Mouse (Mus musculus) liver, adult 2 months (tissue): ENCODE results near the gene Pdik1l. TPM values are rescaled to one million over a fixed set of nuclear protein-coding genes. Genes with fewer than 3 reads are reported as not detected.
A peak's percentile ranks its signal among the peaks of the same experiment; 100 is the strongest.

ENCODE experiments used
- DNase-seq: peaks from one replicate; pipeline ENCODE4 v3.0.0-alpha.2; 2011; ENCODE audit warnings: low read depth, low spot score; ENCODE audit errors: extremely low read depth
- H3K27ac ChIP-seq: fragments of 200-500 bp; replicated peaks from 2 replicates; pipeline ENCODE4 v1.5.1; 2012; ENCODE audit warnings: low read depth, mild to moderate bottlenecking, control low read depth, inconsistent platforms, low read length; ENCODE audit not compliant: insufficient read depth
- H3K27me3 ChIP-seq: fragments of 200-500 bp; 2 replicates; pipeline ENCODE4 v1.6.1; 2012; ENCODE audit warnings: mild to moderate bottlenecking, moderate library complexity, low read length, inconsistent platforms; ENCODE audit not compliant: control insufficient read depth, insufficient read depth
- H3K36me3 ChIP-seq: fragments of 200-500 bp; 2 replicates; pipeline ENCODE4 v1.6.1; 2012; ENCODE audit warnings: low read length, inconsistent platforms; ENCODE audit not compliant: control insufficient read depth, insufficient read depth
- H3K4me1 ChIP-seq: fragments of 200-500 bp; 2 replicates; pipeline ENCODE4 v1.6.1; 2011; ENCODE audit warnings: low read length; ENCODE audit not compliant: control insufficient read depth, insufficient read depth
- H3K4me3 ChIP-seq: fragments of 200-500 bp; 2 replicates; pipeline ENCODE4 v1.5.1; 2011; ENCODE audit warnings: low read depth, mild to moderate bottlenecking, control low read depth, low read length, moderate library complexity; ENCODE audit not compliant: insufficient read depth
- H3K79me2 ChIP-seq: fragments of 200-500 bp; 2 replicates; pipeline ENCODE4 v1.6.1; 2012; ENCODE audit warnings: inconsistent platforms, mild to moderate bottlenecking, low read length, moderate library complexity; ENCODE audit not compliant: control insufficient read depth, insufficient read depth
- H3K9ac ChIP-seq: fragments of 200-500 bp; 2 replicates; pipeline ENCODE4 v1.6.1; 2012; ENCODE audit warnings: low read depth, mild to moderate bottlenecking, control low read depth, inconsistent platforms, low read length
- CTCF ChIP-seq: fragments of 200-500 bp; IDR thresholded peaks from 2 replicates; pipeline ENCODE4 v1.5.1; 2011; ENCODE audit warnings: low read depth, low read length, control low read depth
- POLR2A ChIP-seq: fragments of 200-500 bp; IDR thresholded peaks from 2 replicates; pipeline ENCODE4 v1.6.1; 2011; ENCODE audit warnings: low read length, control low read depth; ENCODE audit not compliant: insufficient read depth; ENCODE audit errors: extremely low read depth
- WGBS: fragments of 180-500 bp; shearing (Covaris S2); methylation state at CpG from one replicate; pipeline ENCODE4 v1.1.7; 2018; 5-methylcytosine and 5-hydroxymethylcytosine counted together
- polyA plus RNA-seq: library from polyadenylated mRNA; depleted of rRNA; stranded (reverse); fragments of >200 nt; gene quantifications from 2 replicates; pipeline ENCODE4 v1.2.3, GENCODE M21; 2012
- total RNA-seq: library from RNA; depleted of rRNA; stranded (reverse); fragments of >200 nt; gene quantifications from 2 replicates; pipeline ENCODE4 v1.2.3, GENCODE M21; 2014

The Pdik1l gene
- total and polyA plus RNA-seq, 2 experiments, result 2.7 to 7.8 TPM

DNA sequence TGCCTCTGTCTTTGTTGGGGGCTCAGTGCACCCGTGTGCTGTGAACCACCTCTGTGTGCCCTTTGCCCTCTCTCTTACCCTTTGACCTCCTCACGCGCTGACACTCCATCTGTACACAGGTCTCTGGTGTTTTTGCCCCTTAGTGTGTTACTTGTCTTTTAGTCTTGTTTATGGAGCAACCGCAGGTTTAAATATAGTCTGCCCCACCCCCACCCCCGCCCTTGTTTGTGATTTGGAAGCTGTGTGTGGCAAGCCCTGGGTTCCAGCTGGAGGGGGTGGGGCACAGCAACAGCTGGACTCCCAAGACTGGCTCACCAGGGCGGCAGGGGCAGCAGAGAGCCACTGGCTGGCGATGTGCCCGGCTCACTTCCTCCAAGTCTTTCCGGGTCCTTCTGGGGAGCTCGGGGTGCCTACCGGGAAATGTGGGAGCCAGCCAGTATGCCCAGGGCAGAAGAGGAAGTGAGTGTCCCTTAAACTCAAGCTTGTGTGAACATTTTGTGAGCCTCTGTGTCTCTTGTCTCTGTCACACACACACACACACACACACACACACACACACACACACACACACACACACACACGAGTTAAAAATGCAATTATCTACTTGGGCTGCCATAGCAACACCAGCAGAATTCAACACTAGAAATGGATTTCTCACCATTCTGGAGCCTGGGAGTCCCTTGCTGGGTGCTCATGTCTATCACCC, 19.8 kb upstream of the Pdik1l start:
- H3K27ac ChIP-seq, result no peak overlapping the region
- no peaks in the 10 kb centered on the region for H3K79me2 ChIP-seq
- DNase-seq, result peak; percentile 50
- H3K36me3 ChIP-seq, result no peaks in the 10 kb centered on the region
- TF ChIP-seq POLR2A (no peak), CTCF (peak; percentile 65)
- no peak overlapping the region for H3K9ac ChIP-seq
- WGBS, result 4% methylated on average over 12 of the region's 12 CpGs
- H3K4me1 ChIP-seq, result peaks cover 4% of the 10 kb centered on the region
- no peak overlapping the region for H3K4me3 ChIP-seq
- H3K27me3 ChIP-seq, result no peaks in the 10 kb centered on the region

DNA sequence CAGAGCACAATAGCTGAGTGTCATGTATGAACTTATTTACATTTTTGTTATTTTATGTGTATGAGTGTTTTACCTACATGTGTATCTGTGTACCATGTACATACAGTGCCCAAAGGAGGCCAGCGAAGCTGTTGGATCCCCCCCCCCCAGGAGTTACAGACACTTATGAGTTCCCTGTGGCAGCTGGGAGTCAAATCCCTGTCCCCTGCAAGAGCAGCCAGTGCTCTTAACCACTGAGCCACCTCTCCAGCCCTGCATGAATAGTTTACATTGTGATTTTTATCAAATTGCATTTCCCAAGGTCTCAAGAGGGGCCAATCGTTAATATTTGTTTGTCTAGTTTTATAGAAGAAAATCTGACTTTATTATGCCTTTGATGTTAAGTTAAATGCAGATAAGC, 19.3 kb upstream of the Pdik1l start:
- H3K27ac ChIP-seq, result no peak overlapping the region
- H3K9ac ChIP-seq, result no peak overlapping the region
- TF ChIP-seq CTCF, result no peak
- TF ChIP-seq POLR2A, result no peak
- peaks cover 4% of the 10 kb centered on the region for H3K4me1 ChIP-seq
- no peak for DNase-seq
- no peaks in the 10 kb centered on the region for H3K27me3 ChIP-seq
- no peak overlapping the region for H3K4me3 ChIP-seq
- H3K79me2 ChIP-seq, result no peaks in the 10 kb centered on the region
- 47% methylated on average over 2 of the region's 2 CpGs for WGBS
- no peaks in the 10 kb centered on the region for H3K36me3 ChIP-seq

DNA sequence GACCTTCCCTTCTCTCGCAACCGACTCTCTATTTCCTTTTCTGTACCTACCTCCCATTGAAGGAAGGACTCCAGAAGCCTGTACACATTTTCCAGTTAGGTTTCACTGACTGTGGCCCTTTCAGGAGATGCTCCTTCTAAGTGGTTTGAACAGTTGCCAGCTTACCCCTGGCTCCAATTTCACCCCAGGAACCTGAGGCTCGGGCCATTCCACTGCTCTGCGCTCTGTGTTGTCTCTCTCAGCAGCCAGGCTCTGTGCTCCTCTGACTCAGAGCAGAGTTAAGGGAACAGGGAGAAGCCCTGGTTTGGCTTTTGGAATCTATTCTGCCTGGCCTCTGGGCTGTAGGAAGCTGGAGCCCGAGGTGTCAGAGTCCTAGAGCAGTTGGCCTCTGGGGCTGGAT, 14.4 kb upstream of the Pdik1l start:
- 85% methylated on average over 5 of the region's 5 CpGs for WGBS
- no peaks in the 10 kb centered on the region for H3K27me3 ChIP-seq
- H3K4me3 ChIP-seq, result no peak overlapping the region
- H3K27ac ChIP-seq, result no peak overlapping the region
- H3K9ac ChIP-seq, result no peak overlapping the region
- H3K79me2 ChIP-seq, result no peaks in the 10 kb centered on the region
- DNase-seq, result no peak
- TF ChIP-seq POLR2A (no peak), CTCF (no peak)
- no peaks in the 10 kb centered on the region for H3K4me1 ChIP-seq
- H3K36me3 ChIP-seq, result no peaks in the 10 kb centered on the region

DNA sequence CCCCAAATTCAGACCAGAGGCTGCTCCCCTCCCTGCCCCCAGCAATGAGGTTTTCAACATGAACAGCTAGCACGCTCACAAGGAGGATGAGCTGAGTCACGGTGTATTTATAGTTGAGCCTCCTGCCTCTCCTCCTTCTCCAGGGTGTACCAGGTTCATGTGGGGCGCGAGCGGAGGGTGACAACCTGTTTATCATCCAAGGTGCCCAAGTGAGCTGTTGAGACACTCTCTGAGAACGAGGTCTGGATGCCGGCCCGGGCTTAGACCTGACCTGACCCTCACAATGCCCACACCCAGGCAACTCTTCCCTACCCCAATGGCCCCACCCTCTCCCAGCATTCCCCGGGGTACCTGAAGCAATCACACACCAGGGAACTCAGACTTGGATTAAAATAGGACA, 12.6 kb upstream of the Pdik1l start:
- H3K79me2 ChIP-seq, result no peaks in the 10 kb centered on the region
- no peaks in the 10 kb centered on the region for H3K4me1 ChIP-seq
- TF ChIP-seq CTCF (no peak), POLR2A (no peak)
- WGBS, result 80% methylated on average over 9 of the region's 9 CpGs
- no peaks in the 10 kb centered on the region for H3K27me3 ChIP-seq
- H3K36me3 ChIP-seq, result no peaks in the 10 kb centered on the region
- H3K9ac ChIP-seq, result no peak overlapping the region
- H3K4me3 ChIP-seq, result no peak overlapping the region
- no peak for DNase-seq
- no peak overlapping the region for H3K27ac ChIP-seq

DNA sequence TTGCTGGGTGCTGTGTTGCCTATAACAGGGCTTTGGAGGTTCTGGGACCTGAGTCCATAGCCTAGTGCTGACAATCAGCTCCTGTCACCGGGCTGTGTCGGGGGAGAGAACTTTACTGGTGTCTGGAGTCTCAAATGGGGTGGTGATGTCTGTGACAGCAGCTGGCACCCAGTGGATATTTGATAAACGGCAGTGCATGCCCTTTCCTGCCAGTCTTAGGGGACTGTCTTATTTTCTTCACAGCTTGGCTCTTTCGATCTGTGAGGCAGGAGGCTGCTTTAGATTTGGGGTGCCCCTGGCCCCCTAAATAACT, 11.8 kb upstream of the Pdik1l start:
- no peak overlapping the region for H3K9ac ChIP-seq
- H3K27me3 ChIP-seq, result no peaks in the 10 kb centered on the region
- no peaks in the 10 kb centered on the region for H3K79me2 ChIP-seq
- DNase-seq, result no peak
- no peak overlapping the region for H3K27ac ChIP-seq
- H3K4me1 ChIP-seq, result no peaks in the 10 kb centered on the region
- 59% methylated on average over 4 of the region's 4 CpGs for WGBS
- H3K4me3 ChIP-seq, result no peak overlapping the region
- no peak for TF ChIP-seq CTCF
- no peaks in the 10 kb centered on the region for H3K36me3 ChIP-seq

DNA sequence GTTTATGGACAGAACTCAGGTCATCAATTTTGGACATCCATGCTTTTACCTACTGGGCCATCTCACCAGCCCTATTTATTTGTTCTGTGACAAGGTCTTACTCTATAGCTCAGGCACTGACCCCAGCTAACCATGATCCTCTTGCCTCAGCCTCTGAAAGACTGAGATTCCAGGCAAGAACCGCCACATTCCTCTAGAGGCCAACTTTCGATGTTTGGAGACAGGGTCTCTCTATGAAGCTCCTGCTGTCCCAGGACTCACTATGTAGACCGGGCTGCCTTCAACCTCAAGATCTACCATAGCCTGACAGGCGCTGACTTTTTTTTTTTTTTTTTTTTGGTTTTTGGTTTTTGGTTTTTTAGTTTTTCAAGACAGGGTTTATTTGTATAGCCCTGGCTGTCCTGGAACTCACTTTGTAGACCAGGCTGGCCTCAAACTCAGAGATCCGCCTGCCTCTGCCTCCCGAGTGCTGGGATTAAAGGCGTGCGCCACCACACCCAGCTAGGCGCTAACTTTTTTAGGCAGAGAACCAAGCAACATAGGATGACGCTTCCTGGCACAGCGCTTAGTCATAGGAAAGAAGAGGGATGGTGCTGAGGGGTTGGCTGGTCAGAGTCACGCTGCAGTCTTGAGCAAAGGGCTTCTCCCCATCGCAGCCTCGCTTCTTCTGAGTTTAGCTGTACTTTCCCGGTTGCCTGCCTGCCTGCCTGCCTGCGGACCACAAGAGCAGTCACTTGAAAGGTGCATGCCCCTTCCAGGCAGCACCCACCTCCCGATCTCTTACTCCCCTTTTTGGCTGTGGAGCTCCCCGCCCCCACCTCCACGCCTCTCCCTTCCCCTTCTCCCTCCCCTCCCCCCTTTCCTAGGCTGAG, 11.2 kb upstream of the Pdik1l start:
- 75% methylated on average over 19 of the region's 19 CpGs for whole genome bisulfite sequencing
- H3K9ac ChIP-seq, result no peak overlapping the region
- no peak overlapping the region for H3K4me3 ChIP-seq
- no peak overlapping the region for H3K27ac ChIP-seq
- H3K4me1 ChIP-seq, result no peaks in the 10 kb centered on the region
- DNase-seq, result no peak
- H3K79me2 ChIP-seq, result no peaks in the 10 kb centered on the region
- H3K27me3 ChIP-seq, result no peaks in the 10 kb centered on the region
- TF ChIP-seq POLR2A (no peak), CTCF (no peak)
- no peaks in the 10 kb centered on the region for H3K36me3 ChIP-seq
